Mouse (Mus musculus): ENCODE measurements around the gene Mlf2. TPM values are rescaled to one million over a fixed set of nuclear protein-coding genes. Genes with fewer than 3 reads are reported as not detected.

Gene Mlf2
- polyA plus RNA-seq (2014; fragmentation: Nextera tagmentation; extraction: Ambion mirVana) = 257 and 264 TPM in 2 replicates

DNA sequence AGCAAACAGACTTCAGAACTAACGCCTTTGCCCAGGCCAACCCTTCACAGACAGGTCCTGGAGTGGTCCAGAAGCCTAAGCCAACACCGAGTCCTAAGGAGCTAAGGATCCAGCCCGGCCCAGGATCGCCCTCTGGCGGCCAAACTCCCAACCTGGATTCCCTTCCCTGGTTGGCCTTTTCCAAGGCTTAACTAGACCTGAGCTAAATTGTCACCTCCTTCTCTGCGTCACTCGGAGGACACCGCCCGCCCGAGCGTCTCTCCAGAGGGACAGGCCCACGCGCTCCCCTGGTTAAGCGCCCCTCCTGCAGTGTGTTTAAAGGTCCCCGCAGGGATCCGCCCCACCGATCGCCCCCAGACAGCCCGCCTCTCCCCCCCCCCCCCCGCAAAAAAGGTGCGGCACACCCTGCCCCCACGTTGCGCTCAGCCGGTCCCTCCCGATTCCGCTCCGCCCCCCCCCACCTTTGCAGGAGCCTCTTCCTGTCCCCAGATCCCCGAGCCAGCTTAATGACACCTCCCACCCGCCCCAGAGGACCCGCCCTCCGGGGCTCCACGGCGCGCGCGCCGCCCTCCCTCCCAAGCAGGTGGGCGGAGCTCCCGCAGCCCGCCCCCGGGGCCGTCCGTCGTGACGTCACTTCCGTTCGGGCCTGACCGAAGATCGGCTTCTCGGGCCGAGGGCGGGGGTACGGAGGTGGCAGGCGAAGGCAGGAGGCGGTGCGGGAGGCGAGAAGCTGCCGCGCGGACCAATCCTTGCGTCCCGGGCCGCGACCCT lies at the start of gene Mlf2:
Mlf2 (plus strand) TSS at position 633 of the 771 bp plus-strand sequence.
- DNase-seq (ENCODE audit: low spot score) (peak; percentile 99), ATAC-seq (replicated peaks; ENCODE audit: low FRiP score) (peak; percentile 90)
- WGBS = 1% methylated on average over 59 of the region's 64 CpGs

DNA sequence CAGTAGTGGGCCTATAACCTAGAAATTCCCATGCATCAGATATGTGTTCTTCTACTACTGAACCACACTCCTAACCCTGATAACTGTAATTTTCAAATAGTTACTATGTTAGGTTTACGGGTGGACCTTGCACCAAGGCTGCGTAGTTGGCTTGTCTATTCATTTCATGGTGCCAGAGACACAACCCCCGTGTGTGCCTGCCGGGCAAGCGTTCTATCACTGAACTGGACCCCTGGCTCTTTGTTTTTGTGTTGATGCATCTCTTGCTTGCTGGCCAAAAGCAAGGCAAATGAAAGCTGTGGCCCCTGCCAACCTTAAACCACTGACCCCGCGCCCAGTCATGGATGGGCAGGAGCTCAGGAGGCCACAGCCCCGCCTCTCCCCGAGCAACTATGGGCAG lies 49.4 kb upstream of the Mlf2 start:
- no peaks in the 10 kb centered on the region for H3K36me3 ChIP-seq (ENCODE audit: control insufficient read depth, insufficient read depth, low read length)
- DNase-seq (ENCODE audit: low spot score) = no peak
- no peak overlapping the region for H3K9ac ChIP-seq (ENCODE audit: low read depth, low read length)
- H3K4me3 ChIP-seq (ENCODE audit: low read depth, low read length) = no peak overlapping the region
- no peak overlapping the region for H3K4me2 ChIP-seq
- H3K27me3 ChIP-seq (replicated peaks; ENCODE audit: control insufficient read depth, insufficient read depth, low read length) = no peaks in the 10 kb centered on the region
- no peaks in the 10 kb centered on the region for H3K4me1 ChIP-seq (replicated peaks; ENCODE audit: control insufficient read depth, insufficient read depth, low read length)
- H3K27ac ChIP-seq (ENCODE audit: low read depth, low read length) = no peak overlapping the region
- ATAC-seq (replicated peaks; ENCODE audit: low FRiP score) = no peak
- no peaks in the 10 kb centered on the region for H3K9me3 ChIP-seq (ENCODE audit: control insufficient read depth, low read length)
- 89% methylated on average over 9 of the region's 9 CpGs for WGBS

More for the DNA sequence above, at the start of gene Mlf2:
- no peaks in the 10 kb centered on the region for H3K27me3 ChIP-seq (replicated peaks; ENCODE audit: control insufficient read depth, insufficient read depth, low read length)
- H3K27ac ChIP-seq (ENCODE audit: low read depth, low read length) = peak within 1 kb of the TSS; percentile 92
- H3K4me3 ChIP-seq (ENCODE audit: low read depth, low read length) = peak within 1 kb of the TSS; percentile 94
- peak within 1 kb of the TSS; percentile 92 for H3K4me2 ChIP-seq
- peak within 1 kb of the TSS; percentile 92 for H3K9ac ChIP-seq (ENCODE audit: low read depth, low read length)
- no peaks in the 10 kb centered on the region for H3K9me3 ChIP-seq (ENCODE audit: control insufficient read depth, low read length)
- peaks cover 18% of the 10 kb centered on the region for H3K4me1 ChIP-seq (replicated peaks; ENCODE audit: control insufficient read depth, insufficient read depth, low read length)
- H3K36me3 ChIP-seq (ENCODE audit: control insufficient read depth, insufficient read depth, low read length) = peaks cover 18% of the 10 kb centered on the region

DNA sequence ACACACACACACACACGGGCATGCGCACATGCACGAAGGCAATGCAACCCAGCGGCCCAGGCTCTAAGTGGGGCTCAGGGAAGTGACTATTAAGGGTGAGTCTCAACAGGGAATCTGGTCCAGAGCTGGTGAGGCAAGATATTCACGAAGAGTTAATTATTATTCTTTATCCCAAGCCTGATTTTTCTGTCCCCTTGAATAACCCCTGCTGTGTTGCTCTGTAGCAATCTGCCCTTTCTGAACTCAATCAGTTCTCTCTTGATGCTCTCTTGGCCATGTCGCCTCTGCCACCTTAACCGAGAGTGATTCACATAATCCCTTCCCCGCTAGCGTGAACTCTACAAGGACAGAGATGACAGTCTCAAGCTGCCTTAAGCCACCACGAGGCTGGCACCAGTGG lies 47.8 kb upstream of the Mlf2 start:
- Histone ChIP-seq H3K27me3 (replicated peaks; ENCODE audit: control insufficient read depth, insufficient read depth, low read length) (no peaks in the 10 kb centered on the region), H3K27ac (ENCODE audit: low read depth, low read length) (no peak overlapping the region), H3K4me2 (no peak overlapping the region), H3K36me3 (ENCODE audit: control insufficient read depth, insufficient read depth, low read length) (no peaks in the 10 kb centered on the region), H3K4me3 (ENCODE audit: low read depth, low read length) (no peak overlapping the region), H3K9me3 (ENCODE audit: control insufficient read depth, low read length) (no peaks in the 10 kb centered on the region), H3K9ac (ENCODE audit: low read depth, low read length) (no peak overlapping the region), H3K4me1 (replicated peaks; ENCODE audit: control insufficient read depth, insufficient read depth, low read length) (no peaks in the 10 kb centered on the region)
- DNase-seq (ENCODE audit: low spot score) = no peak
- WGBS = 77% methylated on average over 10 of the region's 10 CpGs
- no peak for ATAC-seq (replicated peaks; ENCODE audit: low FRiP score)

DNA sequence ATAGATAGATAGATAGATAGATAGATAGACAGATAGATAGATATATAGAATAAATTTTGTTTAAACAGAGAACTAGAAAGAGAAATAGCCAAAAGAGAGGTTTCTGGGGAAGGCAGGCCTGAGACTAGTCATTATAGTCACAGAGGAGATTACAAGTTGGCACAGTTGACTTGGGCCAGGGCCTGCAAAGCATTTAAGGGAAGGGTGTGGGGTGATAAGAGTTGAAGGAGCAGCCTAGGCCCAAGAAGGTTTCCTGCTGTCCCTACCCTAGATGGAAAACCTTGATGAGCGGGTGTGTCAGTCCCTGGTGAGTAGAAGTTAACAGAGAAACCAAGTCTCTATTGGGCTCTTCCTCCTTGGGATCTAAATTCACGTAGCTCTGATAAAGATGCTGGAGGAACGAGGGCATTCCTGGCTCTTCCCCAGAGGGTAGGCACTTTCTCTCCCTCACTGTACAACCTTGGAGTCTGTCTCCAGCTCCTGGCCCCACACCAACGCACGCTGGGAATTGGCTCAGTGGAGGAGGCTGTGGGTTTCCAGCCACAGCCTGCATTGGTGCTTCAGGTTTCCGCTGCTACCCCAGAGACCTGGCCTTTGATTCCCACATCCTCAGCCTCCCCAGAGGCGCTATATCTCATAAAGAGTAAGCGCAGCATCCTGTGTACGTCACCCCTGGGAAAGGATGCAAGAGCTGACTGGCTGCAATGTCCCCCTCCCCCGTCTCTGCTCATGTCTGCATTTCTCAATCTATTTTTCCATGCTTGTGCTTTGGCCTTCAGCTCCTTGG lies 46.3 kb upstream of the Mlf2 start:
- no peak for DNase-seq (ENCODE audit: low spot score)
- no peak overlapping the region for H3K4me2 ChIP-seq
- H3K4me3 ChIP-seq (ENCODE audit: low read depth, low read length) = no peak overlapping the region
- 55% methylated on average over 10 of the region's 10 CpGs for WGBS
- no peaks in the 10 kb centered on the region for H3K4me1 ChIP-seq (replicated peaks; ENCODE audit: control insufficient read depth, insufficient read depth, low read length)
- H3K9ac ChIP-seq (ENCODE audit: low read depth, low read length) = no peak overlapping the region
- H3K27ac ChIP-seq (ENCODE audit: low read depth, low read length) = no peak overlapping the region
- H3K36me3 ChIP-seq (ENCODE audit: control insufficient read depth, insufficient read depth, low read length) = no peaks in the 10 kb centered on the region
- no peak for ATAC-seq (replicated peaks; ENCODE audit: low FRiP score)
- H3K9me3 ChIP-seq (ENCODE audit: control insufficient read depth, low read length) = no peaks in the 10 kb centered on the region
- no peaks in the 10 kb centered on the region for H3K27me3 ChIP-seq (replicated peaks; ENCODE audit: control insufficient read depth, insufficient read depth, low read length)

DNA sequence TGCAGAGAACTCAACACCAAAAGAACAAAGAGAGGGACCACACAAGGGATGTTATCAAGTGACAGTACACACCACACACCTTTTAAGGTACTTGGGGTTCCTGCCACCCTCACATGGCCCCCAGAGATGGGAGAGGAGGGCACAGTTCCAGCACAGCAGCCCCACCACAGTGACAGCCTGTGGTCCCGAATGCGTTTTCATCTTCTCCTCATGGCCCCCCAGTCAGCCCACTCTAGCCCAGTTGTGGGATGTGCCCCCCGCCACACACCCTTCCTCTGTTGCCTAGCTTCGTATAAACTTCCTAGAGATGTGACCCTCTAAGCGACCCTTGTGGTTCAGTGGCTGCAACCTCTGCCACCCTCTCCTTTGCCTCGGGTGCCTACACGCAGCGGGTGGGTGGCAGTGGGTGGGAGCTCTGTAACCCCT lies 45.2 kb upstream of the Mlf2 start:
- Histone ChIP-seq H3K4me1 (replicated peaks; ENCODE audit: control insufficient read depth, insufficient read depth, low read length) (no peaks in the 10 kb centered on the region), H3K4me2 (no peak overlapping the region), H3K9ac (ENCODE audit: low read depth, low read length) (no peak overlapping the region), H3K9me3 (ENCODE audit: control insufficient read depth, low read length) (no peaks in the 10 kb centered on the region), H3K4me3 (ENCODE audit: low read depth, low read length) (no peak overlapping the region), H3K36me3 (ENCODE audit: control insufficient read depth, insufficient read depth, low read length) (no peaks in the 10 kb centered on the region), H3K27me3 (replicated peaks; ENCODE audit: control insufficient read depth, insufficient read depth, low read length) (no peaks in the 10 kb centered on the region), H3K27ac (ENCODE audit: low read depth, low read length) (no peak overlapping the region)
- 80% methylated on average over 8 of the region's 8 CpGs for WGBS
- ATAC-seq (replicated peaks; ENCODE audit: low FRiP score) (no peak), DNase-seq (ENCODE audit: low spot score) (no peak)

DNA sequence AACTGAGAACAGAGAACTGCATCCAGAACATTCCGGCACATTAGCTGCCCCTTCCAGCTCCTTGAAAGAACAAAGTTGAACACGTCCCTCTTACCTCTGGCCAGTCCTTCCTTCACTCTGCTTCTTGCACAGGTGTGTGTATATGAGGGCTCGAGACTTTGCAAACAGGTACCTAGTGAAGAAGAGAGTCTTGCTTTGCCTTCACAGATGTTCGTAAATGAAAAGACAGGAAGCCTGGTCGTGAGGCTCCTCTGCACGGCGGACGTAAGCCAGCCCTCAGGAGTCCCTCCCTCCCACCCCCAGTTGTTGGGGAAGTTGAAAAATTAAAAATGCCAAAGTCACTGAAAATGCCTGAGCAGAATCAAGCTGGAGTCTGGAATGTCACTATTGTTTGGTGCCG lies 43.2 kb upstream of the Mlf2 start, which contains the start of gene Cd4:
Cd4 (minus strand) TSS at position 236 of the 400 bp plus-strand sequence.
- H3K4me3 ChIP-seq (ENCODE audit: low read depth, low read length) = no peak within 1 kb of the TSS
- WGBS = 79% methylated on average over 9 of the region's 9 CpGs
- H3K36me3 ChIP-seq (ENCODE audit: control insufficient read depth, insufficient read depth, low read length) = no peaks in the 10 kb centered on the region
- no peaks in the 10 kb centered on the region for H3K27me3 ChIP-seq (replicated peaks; ENCODE audit: control insufficient read depth, insufficient read depth, low read length)
- no peaks in the 10 kb centered on the region for H3K4me1 ChIP-seq (replicated peaks; ENCODE audit: control insufficient read depth, insufficient read depth, low read length)
- no peak for DNase-seq (ENCODE audit: low spot score)
- H3K9ac ChIP-seq (ENCODE audit: low read depth, low read length) = no peak within 1 kb of the TSS
- no peak within 1 kb of the TSS for H3K27ac ChIP-seq (ENCODE audit: low read depth, low read length)
- H3K4me2 ChIP-seq = no peak within 1 kb of the TSS
- no peaks in the 10 kb centered on the region for H3K9me3 ChIP-seq (ENCODE audit: control insufficient read depth, low read length)
- no peak for ATAC-seq (replicated peaks; ENCODE audit: low FRiP score)

DNA sequence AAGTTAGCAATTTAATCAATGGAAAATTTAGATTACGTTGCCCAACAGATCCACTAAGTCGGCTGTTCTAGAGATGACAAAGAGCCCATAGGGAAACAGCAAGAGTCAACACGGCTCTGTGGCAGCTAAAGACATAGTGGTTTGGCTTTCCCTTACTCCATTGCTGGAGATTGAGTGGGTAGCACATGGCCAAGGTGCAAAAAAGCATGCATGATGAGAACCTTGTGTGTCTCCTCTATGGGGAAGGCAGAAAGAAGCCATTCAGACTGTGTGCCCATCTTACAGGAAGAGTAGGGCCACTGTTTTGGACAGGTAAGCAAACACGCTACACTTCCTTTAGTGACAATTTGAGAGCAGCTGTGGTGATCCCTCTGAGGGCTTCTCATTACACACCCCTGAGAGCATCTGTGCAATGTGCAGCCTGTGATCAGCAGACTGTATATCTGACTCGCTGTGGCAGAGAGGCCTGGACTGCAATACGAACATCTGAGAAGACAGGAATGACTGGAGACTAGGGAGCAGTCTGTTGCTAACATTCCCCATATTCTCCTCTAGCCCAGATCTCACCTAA lies 42.5 kb upstream of the Mlf2 start:
- no peak overlapping the region for H3K9ac ChIP-seq (ENCODE audit: low read depth, low read length)

DNA sequence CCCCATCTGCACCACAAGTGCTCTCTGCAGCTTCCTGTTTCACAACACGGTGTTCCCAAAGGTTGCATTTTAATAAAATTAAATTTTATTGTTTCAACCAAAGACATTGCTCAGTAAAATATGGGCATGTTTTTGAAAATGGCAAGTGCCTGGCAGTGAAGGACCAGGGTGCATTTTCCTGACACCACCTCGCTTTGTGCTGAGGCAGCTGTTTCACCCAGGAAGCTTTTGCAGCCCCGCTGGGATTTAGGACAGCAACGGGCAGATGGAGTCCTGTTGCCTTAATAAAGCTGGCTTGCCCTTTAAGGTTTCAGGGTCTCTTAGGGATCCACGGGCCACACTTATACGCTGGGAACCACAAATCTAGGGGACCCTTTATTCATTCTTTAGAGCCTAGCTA lies 40.2 kb upstream of the Mlf2 start:
- no peaks in the 10 kb centered on the region for H3K4me1 ChIP-seq (replicated peaks; ENCODE audit: control insufficient read depth, insufficient read depth, low read length)
- no peaks in the 10 kb centered on the region for H3K27me3 ChIP-seq (replicated peaks; ENCODE audit: control insufficient read depth, insufficient read depth, low read length)
- no peak overlapping the region for H3K9ac ChIP-seq (ENCODE audit: low read depth, low read length)
- no peaks in the 10 kb centered on the region for H3K36me3 ChIP-seq (ENCODE audit: control insufficient read depth, insufficient read depth, low read length)
- no peak overlapping the region for H3K27ac ChIP-seq (ENCODE audit: low read depth, low read length)
- no peak overlapping the region for H3K4me2 ChIP-seq
- ATAC-seq (replicated peaks; ENCODE audit: low FRiP score) = no peak
- WGBS = 61% methylated on average over 6 of the region's 6 CpGs
- H3K4me3 ChIP-seq (ENCODE audit: low read depth, low read length) = no peak overlapping the region
- DNase-seq (ENCODE audit: low spot score) = no peak
- H3K9me3 ChIP-seq (ENCODE audit: control insufficient read depth, low read length) = no peaks in the 10 kb centered on the region

More for the DNA sequence above, 42.5 kb upstream of the Mlf2 start:
- no peak overlapping the region for H3K27ac ChIP-seq (ENCODE audit: low read depth, low read length)
- H3K36me3 ChIP-seq (ENCODE audit: control insufficient read depth, insufficient read depth, low read length) = no peaks in the 10 kb centered on the region
- H3K4me2 ChIP-seq = no peak overlapping the region
- no peaks in the 10 kb centered on the region for H3K27me3 ChIP-seq (replicated peaks; ENCODE audit: control insufficient read depth, insufficient read depth, low read length)
- H3K4me3 ChIP-seq (ENCODE audit: low read depth, low read length) = no peak overlapping the region
- H3K4me1 ChIP-seq (replicated peaks; ENCODE audit: control insufficient read depth, insufficient read depth, low read length) = no peaks in the 10 kb centered on the region
- ATAC-seq (replicated peaks; ENCODE audit: low FRiP score) = no peak
- DNase-seq (ENCODE audit: low spot score) = no peak
- 88% methylated on average over 6 of the region's 6 CpGs for WGBS
- H3K9me3 ChIP-seq (ENCODE audit: control insufficient read depth, low read length) = no peaks in the 10 kb centered on the region

All from liver, embryonic 11.5 days (tissue).